Mouse (Mus musculus): Measurements from ENCODE around the gene Gspt1. TPM values are rescaled to one million over a fixed set of nuclear protein-coding genes. Genes with fewer than 3 reads are reported as not detected.
"Not testable (repeated sequence)": the region's sequence is repeated elsewhere in the genome, so short reads cannot be mapped to it uniquely, and the experiment has no call there.

Gene Gspt1
- polyA plus RNA-seq (2015; fragmentation: Nextera tagmentation; extraction: Ambion mirVana): 44.6 and 46.4 TPM in 2 replicates

DNA sequence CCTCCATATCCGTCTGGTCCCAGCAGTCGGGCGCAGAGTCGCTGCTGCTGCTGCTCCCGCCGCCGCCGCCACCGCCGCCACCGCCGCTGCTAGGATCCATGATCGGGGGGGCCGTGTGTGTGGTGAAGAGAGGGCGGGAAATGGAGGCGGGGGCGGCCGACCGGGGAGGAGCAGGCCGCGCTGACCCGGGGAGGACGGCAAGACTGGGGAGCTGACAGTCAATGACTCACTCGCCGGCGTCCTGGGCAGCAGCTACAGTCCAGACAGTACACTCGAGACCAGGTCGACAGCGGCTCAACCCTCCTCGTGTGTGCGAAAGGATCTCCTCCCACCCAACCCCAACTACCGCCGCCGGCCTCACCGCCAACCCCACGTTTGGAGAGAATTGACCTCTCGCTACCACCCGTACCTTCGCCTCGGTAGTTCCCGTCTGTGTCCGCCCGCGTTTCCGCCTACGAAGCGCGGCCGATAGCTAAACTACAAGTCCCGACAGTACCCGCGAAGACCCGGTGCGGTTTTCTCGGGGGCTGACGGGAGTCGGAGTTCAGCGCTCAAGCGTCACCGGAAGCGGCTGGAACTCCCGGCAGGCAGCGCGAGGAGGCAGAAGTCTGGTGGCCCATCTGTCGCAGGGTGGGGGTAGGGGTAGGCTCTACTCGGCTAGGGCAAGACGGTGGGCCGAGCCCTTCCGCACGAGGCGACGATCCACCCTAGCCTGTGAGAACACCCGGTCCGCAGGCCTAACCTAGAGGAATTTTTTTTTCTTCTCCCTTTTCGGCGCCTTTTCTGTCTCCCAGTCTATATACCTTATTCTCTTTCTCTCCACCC lies at the start of gene Gspt1:
Gspt1 (minus strand) TSS at position 428 of the 825 bp plus-strand sequence.
- no peak for TF ChIP-seq EP300 (optimal IDR thresholded peaks at IDR 0.05)
- TF ChIP-seq CTCF (IDR thresholded peaks at IDR 0.05; ENCODE audit: low read depth): no peak; the same call in 1 of the 2 replicates
- peak within 1 kb of the TSS; percentile 99 for H3K4me3 ChIP-seq (ENCODE audit: low read depth, low read length)
- ATAC-seq (ENCODE audit: low FRiP score, low TSS enrichment) (peak; percentile 98), DNase-seq (ENCODE audit: low spot score) (peak; percentile 98)
- H3K9ac ChIP-seq (ENCODE audit: low read length): peak within 1 kb of the TSS; percentile 95
- no peaks in the 10 kb centered on the region for H3K36me3 ChIP-seq (ENCODE audit: control insufficient read depth, insufficient read depth, low read length)
- H3K27me3 ChIP-seq (ENCODE audit: control insufficient read depth, insufficient read depth, low read length): no peaks in the 10 kb centered on the region
- H3K9me3 ChIP-seq (ENCODE audit: control insufficient read depth, low read length): no peaks in the 10 kb centered on the region
- peak within 1 kb of the TSS; percentile 97 for H3K27ac ChIP-seq (replicated peaks)
- no peaks in the 10 kb centered on the region; the same call in 1 of the 2 replicates for H3K4me1 ChIP-seq (replicated peaks; ENCODE audit: control insufficient read depth, insufficient read depth)
- H3K4me2 ChIP-seq (replicated peaks; ENCODE audit: low read depth): peak within 1 kb of the TSS; percentile 85
- under 1% methylated on average over 55 of the region's 76 CpGs for WGBS

DNA sequence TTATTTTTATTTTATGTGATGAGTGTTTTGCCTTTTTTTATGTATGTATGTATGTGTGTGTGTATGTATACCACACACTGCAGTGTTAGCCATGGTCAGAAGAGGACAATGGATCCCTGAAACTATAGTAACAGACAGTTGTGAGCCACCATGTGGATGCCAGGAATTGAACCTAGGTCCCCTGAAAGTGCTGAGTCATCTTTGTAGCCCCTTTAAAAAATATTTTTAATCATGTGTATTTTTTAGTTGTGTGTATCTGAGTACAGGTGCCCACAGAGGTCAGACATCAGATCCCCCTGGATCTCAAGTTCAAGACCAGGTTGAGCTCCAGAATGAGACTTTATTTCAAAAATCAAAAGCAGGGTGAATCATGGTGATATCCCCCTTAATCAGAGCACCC lies 49.6 kb upstream of the Gspt1 start:
- Histone ChIP-seq H3K9me3 (ENCODE audit: control insufficient read depth, low read length) (no peaks in the 10 kb centered on the region), H3K36me3 (ENCODE audit: control insufficient read depth, insufficient read depth, low read length) (no peaks in the 10 kb centered on the region), H3K4me1 (replicated peaks; ENCODE audit: control insufficient read depth, insufficient read depth) (no peaks in the 10 kb centered on the region), H3K4me2 (replicated peaks; ENCODE audit: low read depth) (no peak overlapping the region), H3K27me3 (ENCODE audit: control insufficient read depth, insufficient read depth, low read length) (no peaks in the 10 kb centered on the region), H3K4me3 (ENCODE audit: low read depth, low read length) (no peak overlapping the region), H3K9ac (ENCODE audit: low read length) (no peak overlapping the region), H3K27ac (replicated peaks) (no peak overlapping the region)
- TF ChIP-seq CTCF (IDR thresholded peaks at IDR 0.05; ENCODE audit: low read depth) (no peak), EP300 (optimal IDR thresholded peaks at IDR 0.05) (no peak)
- ATAC-seq (ENCODE audit: low FRiP score, low TSS enrichment) (no peak), DNase-seq (ENCODE audit: low spot score) (no peak)

DNA sequence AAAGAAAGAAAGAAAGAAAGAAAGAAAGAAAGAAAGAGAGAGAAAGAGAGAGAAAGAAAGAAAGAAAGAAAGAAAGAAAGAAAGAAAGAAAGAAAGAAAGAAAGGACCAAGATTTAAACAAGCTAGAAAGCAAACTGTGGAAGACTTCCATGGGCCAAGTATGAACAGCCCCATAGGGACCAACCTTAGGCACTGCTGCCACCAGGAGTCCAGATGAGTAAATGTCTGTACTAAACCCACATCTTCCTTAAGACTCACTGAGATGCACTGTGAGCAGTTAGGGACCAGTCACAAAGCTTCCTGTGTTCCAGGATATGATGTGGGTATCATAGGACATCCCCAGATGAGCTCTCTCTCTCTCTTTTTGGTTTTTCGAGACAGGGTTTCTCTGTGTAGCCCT lies 43.6 kb upstream of the Gspt1 start:
- not testable (repeated sequence) for H3K9me3 ChIP-seq (ENCODE audit: control insufficient read depth, low read length); H3K4me2 ChIP-seq (replicated peaks; ENCODE audit: low read depth); H3K36me3 ChIP-seq (ENCODE audit: control insufficient read depth, insufficient read depth, low read length); H3K27me3 ChIP-seq (ENCODE audit: control insufficient read depth, insufficient read depth, low read length); H3K4me1 ChIP-seq (replicated peaks; ENCODE audit: control insufficient read depth, insufficient read depth); H3K9ac ChIP-seq (ENCODE audit: low read length); H3K27ac ChIP-seq (replicated peaks); H3K4me3 ChIP-seq (ENCODE audit: low read depth, low read length)
- peak; percentile 72 for TF ChIP-seq CTCF (IDR thresholded peaks at IDR 0.05; ENCODE audit: low read depth)
- ATAC-seq (ENCODE audit: low FRiP score, low TSS enrichment): peak; percentile 72; the same call in 1 of the 2 replicates
- DNase-seq (ENCODE audit: low spot score): peak; percentile 35
- 74% methylated on average over 1 of the region's 1 CpGs for WGBS

DNA sequence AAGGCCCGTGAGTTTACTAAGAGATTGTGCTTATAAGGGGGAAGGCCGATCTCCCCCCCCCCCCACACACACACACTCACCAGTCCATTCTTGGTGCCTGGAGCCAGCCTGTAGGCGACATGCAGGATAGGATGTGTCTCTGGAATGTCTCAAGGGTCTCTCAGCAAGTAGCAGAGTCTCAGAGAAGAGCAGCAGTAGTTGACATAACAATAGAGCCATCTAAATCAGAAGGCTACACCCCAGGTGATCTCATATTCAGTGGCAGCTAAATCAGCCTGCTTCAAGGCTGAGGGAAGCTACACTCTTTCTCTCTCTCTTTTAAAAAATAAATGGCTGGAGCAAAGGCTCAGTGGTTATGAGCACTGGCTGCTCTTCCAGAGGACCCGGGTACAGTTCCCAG lies 41.5 kb upstream of the Gspt1 start:
- H3K27me3 ChIP-seq (ENCODE audit: control insufficient read depth, insufficient read depth, low read length); DNase-seq (ENCODE audit: low spot score); H3K4me1 ChIP-seq (replicated peaks; ENCODE audit: control insufficient read depth, insufficient read depth); H3K9me3 ChIP-seq (ENCODE audit: control insufficient read depth, low read length); ATAC-seq (ENCODE audit: low FRiP score, low TSS enrichment); H3K36me3 ChIP-seq (ENCODE audit: control insufficient read depth, insufficient read depth, low read length); H3K4me3 ChIP-seq (ENCODE audit: low read depth, low read length); H3K9ac ChIP-seq (ENCODE audit: low read length); H3K27ac ChIP-seq (replicated peaks); H3K4me2 ChIP-seq (replicated peaks; ENCODE audit: low read depth): not testable (repeated sequence)
- 80% methylated on average over 4 of the region's 4 CpGs for WGBS

DNA sequence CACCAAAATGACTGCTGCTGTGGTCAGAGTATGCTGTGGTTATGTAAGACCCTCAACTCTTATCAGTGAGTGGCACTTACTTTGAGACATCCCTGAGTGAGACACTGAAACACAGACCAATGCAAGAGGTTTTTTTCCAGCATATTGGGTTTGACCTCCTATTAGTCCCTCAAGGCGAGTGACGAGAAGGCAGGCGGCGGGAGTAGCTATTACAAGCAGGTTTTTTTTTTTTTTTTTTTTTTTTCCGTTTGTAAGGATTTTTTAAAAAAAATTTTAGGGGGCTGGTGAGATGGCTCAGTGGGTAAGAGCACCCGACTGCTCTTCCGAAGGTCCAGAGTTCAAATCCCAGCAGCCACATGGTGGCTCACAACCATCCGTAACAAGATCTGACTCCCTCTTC lies 34.7 kb upstream of the Gspt1 start:
- ATAC-seq (ENCODE audit: low FRiP score, low TSS enrichment): not testable (repeated sequence)
- WGBS: 96% methylated on average over 7 of the region's 8 CpGs

DNA sequence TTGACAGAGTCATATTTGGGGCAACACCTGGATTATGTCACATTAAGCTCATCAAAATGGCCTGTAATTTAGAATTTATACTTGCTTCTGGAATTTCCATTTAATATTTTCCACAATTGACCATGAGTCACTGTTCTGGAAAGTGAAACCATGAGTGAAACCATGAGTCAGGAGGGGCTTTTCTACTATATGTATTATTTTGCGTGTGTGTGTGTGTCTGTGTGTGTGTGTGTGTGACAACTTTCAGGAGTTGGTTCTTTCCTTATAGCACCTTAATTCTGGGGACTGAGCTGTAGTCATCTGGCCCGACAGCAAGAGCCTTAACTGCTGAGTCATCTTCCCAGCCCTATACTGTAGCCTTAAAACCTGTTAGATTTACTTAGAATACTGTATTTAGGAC lies 31.8 kb upstream of the Gspt1 start:
- Histone ChIP-seq H3K9me3 (ENCODE audit: control insufficient read depth, low read length) (no peaks in the 10 kb centered on the region; the same call in 1 of the 2 replicates), H3K27ac (replicated peaks) (no peak overlapping the region), H3K27me3 (ENCODE audit: control insufficient read depth, insufficient read depth, low read length) (no peaks in the 10 kb centered on the region), H3K4me2 (replicated peaks; ENCODE audit: low read depth) (no peak overlapping the region), H3K9ac (ENCODE audit: low read length) (no peak overlapping the region), H3K4me3 (ENCODE audit: low read depth, low read length) (no peak overlapping the region), H3K36me3 (ENCODE audit: control insufficient read depth, insufficient read depth, low read length) (no peaks in the 10 kb centered on the region), H3K4me1 (replicated peaks; ENCODE audit: control insufficient read depth, insufficient read depth) (no peaks in the 10 kb centered on the region)
- TF ChIP-seq EP300 (optimal IDR thresholded peaks at IDR 0.05) (no peak), CTCF (IDR thresholded peaks at IDR 0.05; ENCODE audit: low read depth) (no peak)
- no peak for DNase-seq (ENCODE audit: low spot score)
- no peak for ATAC-seq (ENCODE audit: low FRiP score, low TSS enrichment)
- WGBS: 75% methylated on average over 2 of the region's 2 CpGs

More for the DNA sequence above, 34.7 kb upstream of the Gspt1 start:
- not testable (repeated sequence) for DNase-seq (ENCODE audit: low spot score); H3K4me3 ChIP-seq (ENCODE audit: low read depth, low read length); H3K4me2 ChIP-seq (replicated peaks; ENCODE audit: low read depth); H3K27ac ChIP-seq (replicated peaks); H3K9ac ChIP-seq (ENCODE audit: low read length); H3K27me3 ChIP-seq (ENCODE audit: control insufficient read depth, insufficient read depth, low read length); H3K36me3 ChIP-seq (ENCODE audit: control insufficient read depth, insufficient read depth, low read length); H3K9me3 ChIP-seq (ENCODE audit: control insufficient read depth, low read length); H3K4me1 ChIP-seq (replicated peaks; ENCODE audit: control insufficient read depth, insufficient read depth)
